Mouse (Mus musculus): Measurements from ENCODE around the gene Hfe. TPM values are rescaled to one million over a fixed set of nuclear protein-coding genes. Genes with fewer than 3 reads are reported as not detected.
"Not testable (repeated sequence)": the region's sequence is repeated elsewhere in the genome, so short reads cannot be mapped to it uniquely, and the experiment has no call there.

Gene Hfe
- polyA plus RNA-seq (2016; fragmentation: Nextera tagmentation; extraction: Ambion mirVana): 1.3 and 1.5 TPM in 2 replicates

DNA sequence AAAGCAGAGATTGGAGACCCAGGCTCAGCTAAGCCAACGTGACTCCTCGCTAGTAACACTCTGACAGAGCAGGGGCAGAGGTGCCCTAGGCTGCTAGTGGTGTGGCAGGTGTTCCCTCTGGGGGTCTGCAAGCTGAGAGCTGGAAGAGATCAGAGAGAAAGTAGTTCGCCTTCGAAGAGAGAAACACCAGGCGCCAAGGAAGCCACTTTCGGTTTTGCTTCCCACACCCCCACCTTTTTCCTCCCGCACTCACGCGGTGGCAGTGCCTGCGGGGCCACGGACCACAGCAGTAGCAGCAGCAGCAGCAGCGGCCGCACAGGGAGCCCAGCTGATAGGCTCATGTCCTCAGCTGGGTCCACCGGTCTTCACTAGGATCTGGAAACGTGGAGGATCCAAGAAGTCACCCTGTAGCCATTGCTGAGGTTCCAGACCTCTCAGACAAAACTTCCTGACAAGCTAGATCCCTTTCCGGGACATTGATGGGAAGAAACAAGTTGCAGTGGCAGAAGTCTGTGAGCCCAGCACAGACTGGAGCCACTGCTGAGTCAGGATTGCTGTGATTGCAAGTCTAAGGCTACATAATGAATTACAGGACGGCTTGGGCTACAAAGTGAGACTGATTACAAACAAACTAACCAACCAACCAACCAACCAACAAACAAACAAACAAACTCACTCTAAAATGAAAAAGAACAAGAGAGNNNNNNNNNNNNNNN, at the start of gene Hfe:
TSS of gene Hfe (minus strand) at position 481 of the 716 bp plus-strand sequence.
- H3K27me3 ChIP-seq (ENCODE audit: poor library complexity, severe bottlenecking): peaks cover 38% of the 10 kb centered on the region
- H3K9me3 ChIP-seq: no peaks in the 10 kb centered on the region
- H3K4me1 ChIP-seq: peaks cover 20% of the 10 kb centered on the region
- DNase-seq (ENCODE audit: extremely low spot score, low spot score): peak; percentile 44
- H3K4me3 ChIP-seq: peak within 1 kb of the TSS; percentile 44
- peak within 1 kb of the TSS; percentile 76 for H3K27ac ChIP-seq
- no peaks in the 10 kb centered on the region for H3K36me3 ChIP-seq (replicated peaks)
- 4% methylated on average over 17 of the region's 17 CpGs for WGBS

DNA sequence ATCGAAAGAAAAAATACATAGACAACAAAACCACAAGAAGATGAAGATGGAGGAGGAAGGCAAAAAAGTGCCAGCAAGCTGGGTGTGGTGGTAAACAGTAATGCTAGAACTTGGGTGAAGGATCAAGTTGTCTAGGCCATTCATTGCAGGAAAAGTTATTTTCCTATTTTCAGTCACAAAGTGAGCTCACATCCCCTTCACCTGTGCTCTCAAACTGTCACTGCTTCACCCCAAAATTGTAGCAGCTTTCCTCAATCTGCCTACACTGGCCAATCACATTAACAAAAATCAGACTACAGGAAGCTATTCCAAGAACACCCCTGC, 49.2 kb upstream of the Hfe start:
- no peaks in the 10 kb centered on the region for H3K36me3 ChIP-seq (replicated peaks)
- peak overlapping the region; percentile 61 for H3K4me3 ChIP-seq
- peak overlapping the region; percentile 91 for H3K27ac ChIP-seq
- peak; percentile 58 for DNase-seq (ENCODE audit: extremely low spot score, low spot score)
- WGBS: 65% methylated on average over 1 of the region's 1 CpGs
- H3K27me3 ChIP-seq (ENCODE audit: poor library complexity, severe bottlenecking): no peaks in the 10 kb centered on the region
- peaks cover 66% of the 10 kb centered on the region for H3K4me1 ChIP-seq
- H3K9me3 ChIP-seq: no peaks in the 10 kb centered on the region

DNA sequence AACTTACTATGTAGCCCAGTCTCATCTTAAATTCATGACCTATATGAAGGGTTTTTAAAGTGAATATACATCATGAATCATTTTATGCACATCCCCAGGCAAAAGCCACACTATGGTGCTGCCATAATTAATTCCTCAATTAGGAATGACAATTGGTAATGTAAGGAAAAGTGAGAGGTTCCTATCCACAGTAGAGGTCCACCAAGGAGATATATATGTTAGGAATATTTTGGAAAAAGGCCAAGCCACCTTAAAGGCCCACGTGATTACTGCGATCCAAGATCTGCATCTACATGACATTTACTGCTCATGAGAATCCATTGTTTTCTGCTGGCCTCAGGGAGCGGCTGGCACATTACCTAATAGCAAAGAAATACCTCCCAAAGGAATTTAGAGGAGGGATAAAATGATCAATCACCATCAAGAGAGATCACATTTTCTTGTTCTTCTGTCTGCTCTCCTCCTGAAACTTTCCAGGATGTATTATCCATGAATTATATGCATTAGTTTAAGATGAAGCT, 48.7 kb upstream of the Hfe start:
- Histone ChIP-seq H3K4me3 (no peak overlapping the region), H3K27ac (peak overlapping the region; percentile 91), H3K27me3 (ENCODE audit: poor library complexity, severe bottlenecking) (no peaks in the 10 kb centered on the region), H3K4me1 (peaks cover 61% of the 10 kb centered on the region), H3K36me3 (replicated peaks) (no peaks in the 10 kb centered on the region), H3K9me3 (no peaks in the 10 kb centered on the region)
- 84% methylated on average over 3 of the region's 3 CpGs for WGBS
- DNase-seq (ENCODE audit: extremely low spot score, low spot score): no peak

DNA sequence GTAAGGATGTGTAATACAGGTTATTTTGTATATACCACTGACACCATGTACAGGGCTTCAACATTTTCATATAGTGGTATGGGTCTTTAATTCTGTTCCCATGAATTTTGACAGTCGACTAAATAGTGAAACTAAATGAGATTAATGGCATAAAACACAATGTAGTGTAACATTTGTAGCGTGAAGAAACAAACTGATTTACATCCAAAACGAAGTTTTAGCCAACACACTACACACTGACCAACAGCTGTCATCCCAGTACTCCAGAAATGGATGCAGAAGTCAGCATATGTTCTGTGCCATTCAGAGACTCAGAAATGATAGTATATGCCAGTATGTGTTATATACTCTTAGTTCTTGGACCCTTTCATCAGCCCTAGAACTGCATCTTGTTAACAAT, 47.3 kb upstream of the Hfe start:
- Histone ChIP-seq H3K9me3 (no peaks in the 10 kb centered on the region), H3K4me3 (peak overlapping the region; percentile 54), H3K4me1 (peaks cover 57% of the 10 kb centered on the region), H3K27me3 (ENCODE audit: poor library complexity, severe bottlenecking) (no peaks in the 10 kb centered on the region), H3K36me3 (replicated peaks) (no peaks in the 10 kb centered on the region), H3K27ac (peak overlapping the region; percentile 91)
- no peak for DNase-seq (ENCODE audit: extremely low spot score, low spot score)
- WGBS: 58% methylated on average over 3 of the region's 3 CpGs

DNA sequence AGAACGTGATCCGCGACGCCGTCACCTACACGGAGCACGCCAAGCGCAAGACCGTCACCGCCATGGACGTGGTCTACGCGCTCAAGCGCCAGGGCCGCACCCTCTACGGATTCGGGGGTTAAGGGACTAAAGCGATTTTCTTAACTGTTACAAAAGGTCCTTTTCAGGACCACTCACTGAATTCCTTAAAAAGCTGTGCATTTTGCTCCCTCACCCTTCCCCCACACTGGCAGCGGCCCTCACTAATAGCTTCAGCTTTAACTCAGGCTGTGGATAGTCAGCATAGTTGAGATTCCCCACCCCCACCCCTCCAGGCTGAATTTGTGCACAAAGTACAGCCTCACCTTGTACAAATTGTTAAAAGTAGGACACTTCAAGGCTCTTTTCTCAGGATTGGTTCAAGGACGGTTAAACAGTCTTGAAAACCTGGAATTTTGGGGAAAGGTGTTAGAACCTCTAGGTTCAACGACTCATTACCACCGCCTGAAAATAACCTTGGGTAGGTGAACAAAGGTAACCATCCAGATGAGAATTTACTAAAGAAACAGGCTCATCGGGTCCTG, 46.6 kb upstream of the Hfe start:
- DNase-seq (ENCODE audit: extremely low spot score, low spot score): peak; percentile 62
- H3K9me3 ChIP-seq: no peaks in the 10 kb centered on the region
- H3K27me3 ChIP-seq (ENCODE audit: poor library complexity, severe bottlenecking): no peaks in the 10 kb centered on the region
- H3K36me3 ChIP-seq (replicated peaks): no peaks in the 10 kb centered on the region
- WGBS: 1% methylated on average over 19 of the region's 23 CpGs
- peak overlapping the region; percentile 91 for H3K27ac ChIP-seq
- peaks cover 55% of the 10 kb centered on the region for H3K4me1 ChIP-seq
- peak overlapping the region; percentile 54 for H3K4me3 ChIP-seq

DNA sequence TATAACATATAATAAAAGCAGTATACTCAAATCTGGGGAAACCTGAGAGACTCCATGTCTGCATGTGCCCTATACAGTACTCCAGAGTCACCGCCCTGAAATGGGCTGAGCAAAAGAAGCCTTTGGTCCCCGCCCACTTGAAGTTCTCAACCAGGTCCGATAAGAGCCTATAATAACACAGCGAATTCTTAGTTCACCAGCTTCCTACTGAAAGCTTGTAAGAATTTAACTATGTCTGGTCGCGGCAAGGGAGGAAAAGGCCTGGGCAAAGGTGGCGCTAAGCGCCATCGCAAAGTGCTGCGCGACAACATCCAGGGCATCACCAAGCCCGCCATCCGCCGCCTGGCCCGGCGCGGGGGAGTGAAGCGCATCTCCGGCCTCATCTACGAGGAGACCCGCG, 46.1 kb upstream of the Hfe start, which contains the start of gene Hist1h4b:
TSS of gene Hist1h4b (plus strand) at position 224 of the 400 bp plus-strand sequence.
- Histone ChIP-seq H3K4me1 (peaks cover 54% of the 10 kb centered on the region), H3K4me3 (peak within 1 kb of the TSS; percentile 54), H3K9me3 (no peaks in the 10 kb centered on the region), H3K36me3 (replicated peaks) (no peaks in the 10 kb centered on the region), H3K27me3 (ENCODE audit: poor library complexity, severe bottlenecking) (no peaks in the 10 kb centered on the region), H3K27ac (peak within 1 kb of the TSS; percentile 91)
- peak; percentile 91 for DNase-seq (ENCODE audit: extremely low spot score, low spot score)
- WGBS: 0% methylated on average over 20 of the region's 22 CpGs

DNA sequence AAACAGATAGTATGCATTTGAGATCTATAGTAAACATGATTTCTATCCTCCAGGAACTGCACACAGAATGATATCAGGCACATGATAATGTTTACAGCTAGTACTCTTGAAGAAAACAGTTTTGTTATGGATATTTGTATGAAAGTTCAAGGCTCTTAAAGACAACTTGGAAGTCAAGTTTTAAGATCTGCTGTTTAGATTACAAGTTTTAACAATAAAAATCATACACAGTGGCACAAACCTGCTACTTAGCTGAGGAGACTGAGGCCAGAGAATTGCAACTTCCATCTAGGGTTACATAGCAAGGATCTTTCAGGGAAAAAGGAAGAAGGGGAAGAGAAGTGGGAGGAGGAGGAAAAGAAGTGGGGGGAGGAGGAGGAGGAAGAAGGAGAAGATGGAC, 44.3 kb upstream of the Hfe start:
- Histone ChIP-seq H3K4me3 (no peak overlapping the region), H3K36me3 (replicated peaks) (no peaks in the 10 kb centered on the region), H3K9me3 (no peaks in the 10 kb centered on the region), H3K27me3 (ENCODE audit: poor library complexity, severe bottlenecking) (no peaks in the 10 kb centered on the region), H3K27ac (peak overlapping the region; percentile 91), H3K4me1 (peaks cover 46% of the 10 kb centered on the region)
- no peak for DNase-seq (ENCODE audit: extremely low spot score, low spot score)

DNA sequence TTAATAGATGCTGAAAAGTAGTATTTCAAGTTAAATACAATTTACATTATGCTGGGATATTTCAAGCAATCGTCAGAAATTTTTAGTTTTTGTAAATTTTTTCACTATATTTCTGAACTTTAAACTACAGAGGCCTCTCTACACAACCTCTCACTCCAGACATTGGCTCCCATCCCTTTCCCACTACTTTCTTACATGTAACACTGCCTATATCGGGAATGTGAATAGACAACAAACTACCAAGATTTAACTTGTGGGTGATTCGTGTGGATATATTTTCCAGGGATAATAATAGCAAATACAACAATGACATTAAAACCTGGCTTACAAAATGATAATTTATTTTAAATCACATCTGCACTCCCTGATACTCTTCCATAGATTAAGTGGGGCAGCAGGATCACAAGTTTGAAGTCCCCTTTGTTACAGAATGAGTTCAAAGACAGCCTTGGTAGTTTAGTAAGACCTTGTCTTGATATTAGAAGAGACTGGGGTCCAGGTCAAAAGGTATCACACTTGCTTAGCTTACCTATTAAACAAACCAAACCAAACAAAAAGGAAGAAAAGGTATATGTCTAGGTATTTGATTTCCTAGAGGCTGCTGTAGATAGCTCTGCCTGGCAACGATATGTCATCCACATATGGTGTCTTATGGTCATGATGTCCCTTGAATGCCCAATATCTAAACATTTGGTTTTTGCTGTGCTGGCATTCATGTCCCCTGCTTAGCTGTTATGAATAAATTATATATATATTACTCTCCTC, 42.8 kb upstream of the Hfe start:
- Histone ChIP-seq H3K4me1 (peaks cover 39% of the 10 kb centered on the region), H3K27ac (peak overlapping the region; percentile 91), H3K9me3 (no peaks in the 10 kb centered on the region), H3K27me3 (ENCODE audit: poor library complexity, severe bottlenecking) (no peaks in the 10 kb centered on the region), H3K4me3 (peak overlapping the region; percentile 56), H3K36me3 (replicated peaks) (no peaks in the 10 kb centered on the region)
- 66% methylated on average over 4 of the region's 4 CpGs for WGBS
- DNase-seq (ENCODE audit: extremely low spot score, low spot score): no peak

DNA sequence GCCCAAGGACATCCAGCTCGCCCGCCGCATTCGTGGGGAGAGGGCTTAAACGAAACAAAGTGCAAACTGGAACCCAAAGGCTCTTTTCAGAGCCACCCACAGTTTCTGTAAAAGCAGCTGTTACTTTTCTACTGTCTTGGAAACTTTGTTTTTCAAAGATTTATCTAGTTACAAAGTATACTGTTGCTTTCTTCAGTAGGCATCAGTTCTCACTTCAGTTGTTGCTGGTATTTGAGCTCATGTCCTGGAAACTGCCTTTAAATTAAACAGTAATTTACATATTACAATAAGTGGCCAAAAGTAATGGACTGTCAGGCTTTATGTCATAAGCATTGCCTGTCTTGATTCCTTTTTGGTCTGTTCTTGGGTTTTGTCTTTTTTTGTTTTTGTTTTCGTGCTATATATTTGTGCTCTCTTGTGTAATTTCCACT, 42.1 kb upstream of the Hfe start:
- Histone ChIP-seq H3K4me1 (peaks cover 39% of the 10 kb centered on the region), H3K4me3 (peak overlapping the region; percentile 56), H3K27ac (peak overlapping the region; percentile 91), H3K27me3 (ENCODE audit: poor library complexity, severe bottlenecking) (no peaks in the 10 kb centered on the region), H3K36me3 (replicated peaks) (no peaks in the 10 kb centered on the region), H3K9me3 (no peaks in the 10 kb centered on the region)
- WGBS: 4% methylated on average over 6 of the region's 6 CpGs
- no peak for DNase-seq (ENCODE audit: extremely low spot score, low spot score)

DNA sequence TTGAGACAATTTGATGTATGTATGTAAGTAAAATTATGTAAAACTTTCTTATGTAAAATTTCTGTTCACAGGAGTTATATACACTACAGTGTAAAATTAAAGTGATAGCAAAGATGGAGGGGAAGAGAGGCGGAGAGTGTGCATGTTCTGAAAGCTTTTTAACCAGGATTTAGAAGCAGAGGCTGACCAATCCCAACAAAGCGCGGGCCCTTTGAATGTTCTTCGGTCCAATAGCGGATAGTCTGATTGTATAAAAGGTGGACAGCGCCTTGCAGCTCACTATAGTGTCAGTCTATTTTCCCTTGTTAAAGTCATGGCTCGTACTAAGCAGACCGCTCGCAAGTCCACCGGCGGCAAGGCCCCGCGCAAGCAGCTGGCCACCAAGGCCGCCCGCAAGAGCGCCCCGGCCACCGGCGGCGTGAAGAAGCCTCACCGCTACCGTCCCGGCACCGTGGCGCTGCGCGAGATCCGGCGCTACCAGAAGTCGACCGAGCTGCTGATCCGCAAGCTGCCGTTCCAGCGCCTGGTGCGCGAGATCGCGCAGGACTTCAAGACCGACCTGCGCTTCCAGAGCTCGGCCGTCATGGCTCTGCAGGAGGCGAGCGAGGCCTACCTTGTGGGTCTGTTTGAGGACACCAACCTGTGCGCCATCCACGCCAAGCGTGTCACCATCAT, 41.5 kb upstream of the Hfe start, which contains the start of gene Hist1h3b:
TSS of gene Hist1h3b (plus strand) at position 201 of the 675 bp plus-strand sequence.
- Histone ChIP-seq H3K27ac (peak within 1 kb of the TSS; percentile 98), H3K4me1 (peaks cover 39% of the 10 kb centered on the region), H3K4me3 (peak within 1 kb of the TSS; percentile 56)
- H3K36me3 ChIP-seq (replicated peaks); H3K9me3 ChIP-seq; H3K27me3 ChIP-seq (ENCODE audit: poor library complexity, severe bottlenecking): not testable (repeated sequence)
- WGBS: under 1% methylated on average over 23 of the region's 47 CpGs
- DNase-seq (ENCODE audit: extremely low spot score, low spot score): peak; percentile 89

DNA sequence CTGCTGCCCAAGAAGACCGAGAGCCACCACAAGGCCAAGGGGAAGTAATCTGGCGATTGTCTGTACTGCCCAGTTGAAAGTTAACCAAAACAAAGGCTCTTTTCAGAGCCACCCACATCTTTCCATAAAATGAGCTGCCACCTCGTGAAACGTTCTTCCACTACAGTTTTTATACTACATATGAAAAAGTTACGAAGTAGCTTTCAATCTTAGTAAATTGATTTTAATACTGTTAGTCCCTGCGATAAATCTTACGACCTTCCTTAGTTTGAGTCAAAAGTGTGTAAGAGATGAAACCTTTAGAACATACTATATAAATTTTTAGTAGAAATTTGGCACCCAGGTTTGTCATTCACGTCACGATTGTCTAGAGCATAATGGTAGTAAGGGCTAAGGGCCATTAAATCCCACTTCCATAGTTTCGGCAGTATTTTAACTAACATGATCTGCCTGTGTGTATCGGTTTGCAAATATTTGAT, 40.9 kb upstream of the Hfe start:
- Histone ChIP-seq H3K27me3 (ENCODE audit: poor library complexity, severe bottlenecking) (no peaks in the 10 kb centered on the region), H3K4me3 (peak overlapping the region; percentile 53), H3K27ac (peak overlapping the region; percentile 98), H3K9me3 (no peaks in the 10 kb centered on the region), H3K36me3 (replicated peaks) (no peaks in the 10 kb centered on the region), H3K4me1 (peaks cover 41% of the 10 kb centered on the region)
- no peak for DNase-seq (ENCODE audit: extremely low spot score, low spot score)
- WGBS: 2% methylated on average over 11 of the region's 11 CpGs

DNA sequence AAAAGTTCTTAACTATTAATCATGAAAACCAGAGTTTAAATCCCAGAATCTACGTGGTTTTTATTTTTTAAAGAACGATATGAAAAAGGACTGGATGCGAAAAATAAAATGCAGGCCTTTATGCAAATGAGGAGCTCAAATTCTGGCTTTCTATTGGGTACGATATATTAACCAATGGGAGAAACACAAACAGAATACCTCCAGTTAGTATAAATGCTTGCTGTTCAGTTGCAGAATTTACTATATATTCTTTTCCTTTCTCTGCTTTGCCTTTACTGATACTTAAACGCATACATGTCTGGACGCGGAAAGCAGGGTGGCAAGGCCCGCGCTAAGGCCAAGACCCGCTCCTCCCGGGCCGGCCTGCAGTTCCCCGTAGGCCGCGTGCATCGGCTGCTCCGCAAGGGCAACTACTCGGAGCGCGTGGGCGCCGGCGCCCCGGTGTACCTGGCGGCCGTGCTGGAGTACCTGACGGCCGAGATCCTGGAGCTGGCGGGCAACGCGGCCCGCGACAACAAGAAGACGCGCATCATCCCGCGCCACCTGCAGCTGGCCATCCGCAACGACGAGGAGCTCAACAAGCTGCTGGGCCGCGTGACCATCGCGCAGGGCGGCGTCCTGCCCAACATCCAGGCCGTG, 40.3 kb upstream of the Hfe start, which contains the start of gene Hist1h2ab:
TSS of gene Hist1h2ab (plus strand) at position 288 of the 639 bp plus-strand sequence.
- peak within 1 kb of the TSS; percentile 53 for H3K4me3 ChIP-seq
- H3K4me1 ChIP-seq: peaks cover 38% of the 10 kb centered on the region
- peak within 1 kb of the TSS; percentile 98 for H3K27ac ChIP-seq

More for the DNA sequence above, 40.3 kb upstream of the Hfe start, which contains the start of gene Hist1h2ab:
- WGBS: under 1% methylated on average over 33 of the region's 47 CpGs
- H3K9me3 ChIP-seq; H3K36me3 ChIP-seq (replicated peaks); H3K27me3 ChIP-seq (ENCODE audit: poor library complexity, severe bottlenecking): not testable (repeated sequence)
- peak; percentile 79 for DNase-seq (ENCODE audit: extremely low spot score, low spot score)
